ENCODE assay signal across 17 mouse cellular contexts in genomic region chr14:118678279-118678985, GRCm38 (mm10). TPM values are rescaled to one million over a fixed set of nuclear protein-coding genes. Genes with fewer than 3 reads are reported as not detected.
DNase-seq lines count a peak whose midpoint lies in the region; ATAC-seq and TF ChIP-seq lines count a peak whose summit lies in the region.
"Had no signal": no experiment of that assay in that cellular context is flagged by ENCODE, and none has a peak within 500 bp of the region (broad histone marks: within the 10 kb centered on the region; RNA-seq: fewer than 3 reads in every experiment).

No protein-coding gene starts in this region.

- H3K9me3 ChIP-seq in liver, embryonic 14.5 days (ENCODE audit: control insufficient read depth, low read length) = no peaks in the 10 kb centered on the region
- no peaks in the 10 kb centered on the region for H3K9me3 ChIP-seq in liver, embryonic 11.5 days (ENCODE audit: control insufficient read depth, low read length)
- no peaks in the 10 kb centered on the region for H3K9me3 ChIP-seq in intestine, embryonic 14.5 days (ENCODE audit: control insufficient read depth, low read length)
- no peaks in the 10 kb centered on the region for H3K9me3 ChIP-seq in stomach, embryonic 15.5 days
- H3K9me3 ChIP-seq: hindbrain, embryonic 10.5 days; limb, embryonic 12.5 days; liver, embryonic 15.5 days had no signal

- H3K27ac ChIP-seq in gastrocnemius, adult 2 months = no peak overlapping the region
- no peak overlapping the region for H3K27ac ChIP-seq in liver, embryonic 14.5 days
- no peak overlapping the region for H3K27ac ChIP-seq in liver, embryonic 11.5 days (ENCODE audit: low read depth, low read length)
- H3K27ac ChIP-seq in intestine, embryonic 14.5 days (ENCODE audit: low read depth) = no peak overlapping the region
- no peak overlapping the region for H3K27ac ChIP-seq in stomach, embryonic 15.5 days
- no peak overlapping the region for H3K27ac ChIP-seq in cerebellum, adult 2 months (ENCODE audit: insufficient read depth, low read length)
- H3K27ac ChIP-seq: hindbrain, embryonic 10.5 days; limb, embryonic 12.5 days; liver, embryonic 15.5 days had no signal

- intact Hi-C loops in gastrocnemius, adult 2 months (cut with DNase I) = loop anchor here (5.0 kb wide), 1 partner anchor 41 kb away; no protein-coding TSS in a partner anchor

- TF ChIP-seq POLR2A in cerebellum, adult 2 months (IDR thresholded peaks at IDR 0.05; ENCODE audit: borderline replicate concordance, insufficient read depth, low read length) = no peak

- DNase-seq in gastrocnemius, adult 2 months = peak; percentile 7
- DNase-seq in gastrocnemius, postnatal 4 days (ENCODE audit: low spot score in 2 of 2) = no peak
- DNase-seq in liver, embryonic 14.5 days (ENCODE audit: low read depth in 3 of 3, low spot score in 3 of 3) = no peak
- no peak for DNase-seq in liver, embryonic 11.5 days (ENCODE audit: low spot score)
- no peak for DNase-seq in intestine, embryonic 14.5 days (ENCODE audit: low spot score)
- DNase-seq in cerebellum, adult 2 months = no peak
- DNase-seq in c-Kit-positive CD71-positive TER-119-positive erythroid progenitor cells, embryonic 14.5 days (ENCODE audit: low spot score) = no peak
- DNase-seq: adrenal gland, postnatal 25 days; cerebellum, adult 18-20 months; gastrocnemius, postnatal 14 days; right cerebral cortex, postnatal 25 days; thymus, postnatal 25 days had no signal

- H3K4me3 ChIP-seq in gastrocnemius, adult 2 months = no peak overlapping the region
- H3K4me3 ChIP-seq in liver, embryonic 14.5 days (ENCODE audit: insufficient read depth in 1 of 2, low read depth in 2 of 2, low read length in 2 of 2) = no peak overlapping the region
- no peak overlapping the region for H3K4me3 ChIP-seq in liver, embryonic 11.5 days (ENCODE audit: low read depth, low read length)
- H3K4me3 ChIP-seq in intestine, embryonic 14.5 days (ENCODE audit: low read depth, low read length) = no peak overlapping the region
- no peak overlapping the region for H3K4me3 ChIP-seq in stomach, embryonic 15.5 days (replicated peaks)
- no peak overlapping the region for H3K4me3 ChIP-seq in cerebellum, adult 2 months (replicated peaks; ENCODE audit: insufficient read depth, low read depth, low read length)
- H3K4me3 ChIP-seq: hindbrain, embryonic 10.5 days; limb, embryonic 12.5 days; liver, embryonic 15.5 days had no signal

- H3K4me2 ChIP-seq in liver, embryonic 14.5 days (ENCODE audit: low read depth) = no peak overlapping the region
- H3K4me2 ChIP-seq in liver, embryonic 11.5 days = no peak overlapping the region
- no peak overlapping the region for H3K4me2 ChIP-seq in intestine, embryonic 14.5 days (ENCODE audit: low read length)
- H3K4me2 ChIP-seq in stomach, embryonic 15.5 days = no peak overlapping the region
- H3K4me2 ChIP-seq: limb, embryonic 12.5 days; liver, embryonic 15.5 days had no signal

- no peak overlapping the region for H3K9ac ChIP-seq in liver, embryonic 14.5 days (replicated peaks)
- H3K9ac ChIP-seq in liver, embryonic 11.5 days (ENCODE audit: low read depth, low read length) = no peak overlapping the region
- H3K9ac ChIP-seq in intestine, embryonic 14.5 days (ENCODE audit: low read length) = no peak overlapping the region
- no peak overlapping the region for H3K9ac ChIP-seq in stomach, embryonic 15.5 days
- H3K9ac ChIP-seq: limb, embryonic 12.5 days; liver, embryonic 15.5 days had no signal

- ATAC-seq in liver, embryonic 14.5 days (ENCODE audit: insufficient read depth) = no peak
- no peak for ATAC-seq in liver, embryonic 11.5 days (replicated peaks; ENCODE audit: low FRiP score)
- ATAC-seq in intestine, embryonic 14.5 days (replicated peaks; ENCODE audit: low FRiP score, low TSS enrichment, low read depth) = peak; percentile 57; the same call in 1 of the 2 replicates
- ATAC-seq in stomach, embryonic 15.5 days (ENCODE audit: insufficient read depth, low FRiP score, low read depth) = peak; percentile 63
- ATAC-seq: forebrain, embryonic 14.5 days had no signal

- 70% methylated on average over 9 of the region's 9 CpGs for WGBS in liver, embryonic 14.5 days (ENCODE audit: insufficient replicate concordance)
- 84% methylated on average over 9 of the region's 9 CpGs for WGBS in liver, embryonic 11.5 days
- 80% methylated on average over 9 of the region's 9 CpGs for WGBS in intestine, embryonic 14.5 days
- 75% methylated on average over 9 of the region's 9 CpGs for WGBS in stomach, embryonic 15.5 days
- 92% methylated on average over 9 of the region's 9 CpGs for WGBS in cerebellum, adult 2 months

- no peaks in the 10 kb centered on the region for H3K36me3 ChIP-seq in liver, embryonic 14.5 days (replicated peaks; ENCODE audit: control insufficient read depth, insufficient read depth, low read depth)
- H3K36me3 ChIP-seq in liver, embryonic 11.5 days (ENCODE audit: control insufficient read depth, insufficient read depth, low read length) = no peaks in the 10 kb centered on the region
- no peaks in the 10 kb centered on the region for H3K36me3 ChIP-seq in intestine, embryonic 14.5 days (ENCODE audit: control insufficient read depth, insufficient read depth, low read length)
- H3K36me3 ChIP-seq in stomach, embryonic 15.5 days = no peaks in the 10 kb centered on the region
- H3K36me3 ChIP-seq: hindbrain, embryonic 10.5 days; limb, embryonic 12.5 days; liver, embryonic 15.5 days had no signal

- no peak for TF ChIP-seq CTCF in gastrocnemius, adult 2 months (IDR thresholded peaks at IDR 0.05)
- TF ChIP-seq CTCF in liver, embryonic 14.5 days (IDR thresholded peaks at IDR 0.05; ENCODE audit: low read depth) = peak; percentile 26; the same call in 1 of the 2 replicates
- TF ChIP-seq CTCF in cerebellum, adult 2 months (IDR thresholded peaks at IDR 0.05; ENCODE audit: borderline replicate concordance, insufficient read depth, low read depth, low read length) = no peak

- H3K27me3 ChIP-seq in liver, embryonic 14.5 days (ENCODE audit: control insufficient read depth, insufficient read depth, low read length) = no peaks in the 10 kb centered on the region
- no peaks in the 10 kb centered on the region for H3K27me3 ChIP-seq in liver, embryonic 11.5 days (replicated peaks; ENCODE audit: control insufficient read depth, insufficient read depth, low read length)
- no peaks in the 10 kb centered on the region for H3K27me3 ChIP-seq in intestine, embryonic 14.5 days (replicated peaks; ENCODE audit: control insufficient read depth, insufficient read depth, low read length)
- no peaks in the 10 kb centered on the region for H3K27me3 ChIP-seq in stomach, embryonic 15.5 days (replicated peaks)
- no peaks in the 10 kb centered on the region for H3K27me3 ChIP-seq in cerebellum, adult 2 months (ENCODE audit: control insufficient read depth, insufficient read depth, low read length)
- H3K27me3 ChIP-seq: limb, embryonic 12.5 days; liver, embryonic 15.5 days had no signal

- no peak for TF ChIP-seq EP300 in liver, embryonic 14.5 days (IDR thresholded peaks at IDR 0.05; ENCODE audit: low read depth)

- H3K4me1 ChIP-seq in liver, embryonic 14.5 days (replicated peaks; ENCODE audit: control insufficient read depth in 2 of 2, insufficient read depth in 2 of 2, low read length in 1 of 2) = peaks cover 5 to 20% of the 10 kb centered on the region in 2 experiments; a peak in 3 of 4 replicates
- H3K4me1 ChIP-seq in liver, embryonic 11.5 days (replicated peaks; ENCODE audit: control insufficient read depth, insufficient read depth, low read length) = peaks cover 10% of the 10 kb centered on the region
- peaks cover 4% of the 10 kb centered on the region; the same call in 1 of the 2 replicates for H3K4me1 ChIP-seq in intestine, embryonic 14.5 days (replicated peaks; ENCODE audit: control insufficient read depth, insufficient read depth, low read length)
- H3K4me1 ChIP-seq in stomach, embryonic 15.5 days = peaks cover 13% of the 10 kb centered on the region; the same call in 1 of the 2 replicates
- no peaks in the 10 kb centered on the region for H3K4me1 ChIP-seq in cerebellum, adult 2 months (ENCODE audit: control insufficient read depth, insufficient read depth, low read length)

RNA-seq across cellular contexts. Expression of gene Abcc4, which starts 27.6 kb away (rescaled TPM):
- 10 to 100 TPM; 10.1 to 12.2 TPM for total RNA-seq in gastrocnemius, adult 2 months (2021)
- total RNA-seq in gastrocnemius, postnatal 4 days (2021) = 1 to 10 TPM; 2.4 to 2.9 TPM
- polyA plus RNA-seq in liver, embryonic 14.5 days (2012; rRNA removed) = 1.0 and 1.4 TPM in 2 replicates
- polyA plus RNA-seq in liver, embryonic 14.5 days (2014; fragmentation: Nextera tagmentation; extraction: Ambion mirVana) = 1.9 and 2.3 TPM in 2 replicates
- 4.5 and 5.8 TPM in 2 replicates for polyA plus RNA-seq in liver, embryonic 11.5 days (2014; fragmentation: Nextera tagmentation; extraction: Ambion mirVana)
- 3.5 and 4.4 TPM in 2 replicates for polyA plus RNA-seq in intestine, embryonic 14.5 days (2014; fragmentation: Nextera tagmentation; extraction: Ambion mirVana)
- polyA plus RNA-seq in stomach, embryonic 15.5 days (2015; fragmentation: Nextera tagmentation; extraction: Ambion mirVana) = 4.0 and 4.6 TPM in 2 replicates
- polyA plus RNA-seq in cerebellum, adult 2 months (2012; rRNA removed) = 4.5 and 5.4 TPM in 2 replicates

Comparison
In these comparisons a context has a peak if more than half of its experiments do, and no peak if none do; other contexts are left out.
1. ATAC-seq: peak in intestine, embryonic 14.5 days (single experiment) and stomach, embryonic 15.5 days (single experiment); none in liver, embryonic 14.5 days (single experiment) and liver, embryonic 11.5 days (single experiment).